Mouse (Mus musculus) c-Kit-positive CD71-negative TER-119-negative erythroid progenitor cells, embryonic 14.5 days (primary cell): ENCODE measurements around the gene Gsg1.

Experiments used
- DNase-seq: peaks from one replicate; pipeline ENCODE4 v3.0.0-alpha.2; 2013; ENCODE audit warnings: low read depth

The Gsg1 gene

DNA sequence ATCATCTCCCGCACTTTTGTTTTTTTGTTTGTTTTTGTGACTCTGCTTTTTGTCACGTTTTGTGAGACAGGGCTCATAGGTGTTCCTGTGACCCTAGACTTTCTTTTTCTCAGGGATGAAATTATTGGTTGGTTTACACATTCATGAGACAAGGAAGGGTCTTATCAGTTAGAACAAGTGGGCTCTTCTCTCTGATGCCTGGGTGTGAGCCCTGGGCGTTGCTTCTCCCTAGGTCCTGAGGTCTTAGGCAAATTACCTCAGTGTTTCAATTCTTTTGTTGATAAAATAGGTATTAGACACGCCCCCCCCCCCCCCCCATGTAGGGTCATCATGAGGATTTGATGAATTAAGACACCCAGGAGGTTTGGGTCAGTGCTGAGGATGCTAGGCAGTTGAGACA is 49.3 kb downstream of the Gsg1 start:
- no peak for DNase-seq

DNA sequence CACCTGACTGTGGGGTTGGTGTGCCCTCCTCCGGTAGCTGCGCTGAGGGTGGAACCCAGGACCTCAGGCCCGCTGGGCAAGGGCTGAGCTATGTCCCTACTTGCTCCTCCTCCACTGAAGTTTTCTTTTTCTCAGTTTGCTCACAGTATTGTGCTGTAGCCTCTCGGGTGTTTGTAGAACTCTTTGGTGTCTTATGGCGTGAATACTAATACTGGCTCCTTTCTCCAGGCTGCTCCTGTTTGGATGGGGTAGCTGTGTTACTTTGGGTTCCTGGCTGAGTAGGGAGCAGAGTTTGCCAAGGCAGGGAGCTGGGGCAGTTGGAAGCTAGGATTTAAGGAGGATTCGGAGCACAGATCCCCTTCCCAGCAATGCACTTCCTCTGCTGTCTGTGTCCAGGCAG is 50.4 kb downstream of the Gsg1 start:
- no peak for DNase-seq

DNA sequence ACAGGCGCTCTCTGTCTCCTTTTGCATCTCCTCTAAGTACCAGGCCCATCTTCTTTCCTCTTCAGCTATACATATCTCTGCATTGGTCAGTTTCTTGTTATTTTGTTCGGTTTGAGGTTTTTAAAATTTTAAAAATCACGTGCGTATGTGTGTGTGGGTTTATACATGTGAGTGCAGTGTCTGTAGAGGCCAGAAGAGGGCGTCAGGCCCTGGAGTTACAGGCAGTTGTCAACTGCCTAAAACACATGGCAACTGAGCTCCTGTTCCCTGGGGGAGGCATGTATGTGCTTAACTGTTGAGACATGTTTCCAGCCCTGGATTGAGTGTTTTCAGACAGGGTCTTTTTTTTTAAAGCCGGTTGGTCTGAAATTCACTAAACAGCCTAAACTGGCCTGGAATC is 51.5 kb downstream of the Gsg1 start:
- no peak for DNase-seq

DNA sequence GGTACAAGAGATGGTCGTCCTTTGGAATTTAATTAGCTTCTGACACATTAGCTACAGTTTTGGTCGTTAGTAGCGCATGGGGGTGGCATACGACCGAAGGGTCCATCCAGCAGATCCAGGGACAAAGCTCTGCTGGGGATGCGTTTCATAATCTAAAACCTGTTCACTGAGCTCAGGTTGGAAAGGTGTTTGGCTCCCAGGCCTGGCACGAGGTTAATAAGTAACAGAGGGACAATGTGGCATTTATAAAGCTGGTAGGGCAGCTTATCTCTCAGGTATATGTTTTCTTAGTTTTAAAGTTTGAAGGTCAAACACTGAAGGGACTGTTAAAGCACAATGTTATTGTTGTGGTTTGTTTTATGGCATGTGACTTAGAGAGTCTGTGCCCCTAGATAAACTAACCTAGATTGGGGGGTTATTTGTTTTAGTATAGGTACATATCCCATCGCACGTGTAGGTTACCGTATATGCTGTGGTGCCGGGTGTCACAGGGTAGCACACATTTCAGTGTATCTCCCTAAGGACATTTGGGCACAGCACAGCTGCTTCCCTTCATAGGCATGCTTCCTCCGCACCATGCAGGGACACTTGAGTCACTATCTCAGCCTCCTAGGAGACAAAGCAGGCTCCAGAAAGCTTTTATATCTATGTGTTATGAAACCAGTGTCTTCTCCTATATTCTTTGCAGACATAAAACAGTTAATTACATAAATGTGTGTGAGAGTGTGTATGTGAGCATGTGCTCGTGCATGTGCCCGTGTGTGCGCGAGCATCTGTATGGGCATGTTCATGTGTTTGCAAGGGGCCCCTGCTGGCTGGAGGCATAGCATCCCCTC is 53.8 kb downstream of the Gsg1 start:
- DNase-seq = no peak

DNA sequence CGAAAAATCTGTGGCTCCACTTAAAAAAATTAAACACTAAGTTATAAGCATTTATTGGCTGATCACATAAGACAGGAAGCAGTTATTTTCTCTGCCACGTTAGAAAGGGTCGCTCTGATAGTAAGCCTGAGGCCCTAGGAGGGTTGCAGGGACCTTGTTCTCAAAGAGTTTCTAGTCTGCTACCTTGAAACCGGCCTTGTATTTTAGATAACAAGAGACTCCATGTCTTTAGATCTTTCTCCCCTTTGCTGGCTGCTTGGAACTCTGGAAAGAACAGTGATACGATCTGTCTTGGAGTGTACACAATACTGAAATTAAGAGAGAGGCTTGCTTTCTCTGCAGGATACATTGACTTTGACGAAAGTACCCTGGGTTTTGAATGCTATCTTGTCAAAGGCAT is 55.4 kb downstream of the Gsg1 start:
- no peak for DNase-seq

DNA sequence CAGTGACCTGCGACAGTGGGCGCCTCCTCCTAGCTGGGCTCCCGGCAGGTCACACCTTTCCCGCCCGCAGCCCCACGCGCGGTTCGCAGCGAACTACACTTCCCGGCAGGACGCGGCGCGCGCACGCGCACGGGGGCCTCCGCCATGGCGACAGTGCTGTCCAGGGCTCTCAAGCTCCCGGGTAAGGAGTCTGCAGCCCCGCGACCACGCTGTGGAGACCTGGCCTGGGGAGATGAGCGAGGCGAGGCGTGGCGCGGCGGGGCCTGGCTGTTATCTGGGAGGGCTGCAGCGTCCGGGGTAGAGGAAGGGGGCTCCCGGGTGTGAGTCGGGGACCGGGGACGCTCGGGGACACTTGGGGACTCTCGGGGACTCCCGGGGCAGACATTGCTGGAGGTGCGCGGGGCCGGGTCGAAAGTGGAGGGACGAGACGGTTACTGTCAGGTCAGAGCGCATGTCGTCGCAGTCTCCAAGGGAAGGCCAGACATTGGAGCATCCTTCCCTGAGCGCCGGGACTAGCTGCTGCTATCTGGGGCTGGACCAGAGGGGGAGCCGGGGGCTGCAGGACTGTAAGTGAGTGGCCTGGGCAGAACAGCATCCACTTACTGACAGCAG is 56.1 kb downstream of the Gsg1 start, which contains the start of the genes Fam234b and Hebp1:
TSS of gene Fam234b (plus strand) at position 57 of the 612 bp plus-strand sequence.
TSS of gene Hebp1 (minus strand) at position 102 of the 612 bp plus-strand sequence.
- peak; percentile 39 for DNase-seq

DNA sequence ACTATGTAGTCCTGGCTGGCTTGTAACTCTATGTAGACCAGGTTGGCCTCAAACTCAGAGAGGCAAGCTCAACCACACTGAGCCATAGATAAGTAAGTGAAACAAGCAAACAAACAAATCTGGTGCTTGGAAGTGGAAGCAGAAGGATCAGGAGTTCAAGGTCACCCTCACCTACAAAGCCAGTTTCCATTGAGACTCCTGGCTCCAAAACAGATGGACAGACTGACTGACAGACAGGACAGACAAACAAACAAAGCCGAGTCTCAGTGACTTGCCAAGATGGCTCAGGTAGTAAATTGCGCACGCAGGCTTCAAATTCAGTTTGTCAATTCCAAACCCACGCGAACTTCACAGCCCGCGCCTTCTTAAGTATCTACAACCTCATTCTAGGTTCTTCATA is 56.7 kb downstream of the Gsg1 start:
- DNase-seq = no peak

DNA sequence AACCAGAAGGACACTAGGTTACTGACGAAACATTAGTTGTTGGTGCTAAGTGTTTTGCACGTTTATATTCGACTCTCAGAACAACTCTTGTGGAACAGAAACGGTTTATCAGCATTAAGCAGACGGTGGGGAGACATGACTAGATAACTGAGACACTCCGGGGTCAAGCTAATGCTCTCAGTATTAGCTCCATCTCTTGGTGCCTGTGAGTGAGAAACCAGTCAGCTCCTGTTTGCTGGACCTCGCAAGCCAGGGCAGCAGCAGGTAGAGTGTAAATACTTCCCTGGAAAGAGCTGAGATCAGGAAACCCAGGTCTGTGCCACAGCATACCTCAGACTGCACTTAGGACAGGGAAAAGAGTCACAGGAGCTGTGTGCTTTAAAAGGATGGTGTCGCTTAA is 57.4 kb downstream of the Gsg1 start:
- DNase-seq = no peak

DNA sequence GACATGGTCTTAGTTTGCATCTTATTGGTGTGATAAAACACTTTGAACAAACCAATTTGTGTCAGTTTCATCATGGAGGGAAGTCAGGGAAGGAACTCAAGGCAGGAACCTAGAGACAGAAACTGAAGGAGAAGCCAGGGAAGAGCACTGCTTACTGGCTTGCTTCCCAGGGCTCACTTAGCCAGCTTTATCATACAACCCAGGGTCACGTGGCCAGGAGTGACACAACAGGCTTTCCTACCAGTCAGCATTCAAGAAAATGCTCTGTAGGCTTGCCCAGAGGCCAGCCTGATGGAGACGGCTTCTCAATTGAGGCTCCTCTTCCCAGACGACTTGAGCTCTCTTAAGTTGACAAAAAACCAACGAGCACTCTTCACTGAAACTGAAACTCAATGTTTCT is 59.2 kb downstream of the Gsg1 start:
- DNase-seq = no peak

DNA sequence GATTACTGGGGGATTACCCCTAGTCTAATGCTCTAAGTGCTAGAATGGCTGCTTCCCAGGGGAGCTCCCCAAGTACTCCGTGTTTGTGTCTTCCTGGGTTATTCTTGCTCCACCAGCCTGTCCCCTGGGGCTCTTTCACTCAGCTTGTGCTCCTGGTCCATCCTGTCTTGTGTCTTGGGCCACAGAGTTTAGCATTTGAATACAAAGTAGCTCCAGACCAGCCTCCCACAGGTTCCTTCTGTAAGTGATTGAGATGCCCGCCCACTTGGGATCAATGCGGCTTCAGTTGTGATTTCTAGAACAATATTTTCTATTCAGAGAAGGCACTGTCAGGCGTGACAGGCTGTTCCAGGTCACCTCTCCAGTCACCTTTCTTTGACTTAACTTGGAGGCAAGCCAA is 60.4 kb downstream of the Gsg1 start:
- DNase-seq = no peak

DNA sequence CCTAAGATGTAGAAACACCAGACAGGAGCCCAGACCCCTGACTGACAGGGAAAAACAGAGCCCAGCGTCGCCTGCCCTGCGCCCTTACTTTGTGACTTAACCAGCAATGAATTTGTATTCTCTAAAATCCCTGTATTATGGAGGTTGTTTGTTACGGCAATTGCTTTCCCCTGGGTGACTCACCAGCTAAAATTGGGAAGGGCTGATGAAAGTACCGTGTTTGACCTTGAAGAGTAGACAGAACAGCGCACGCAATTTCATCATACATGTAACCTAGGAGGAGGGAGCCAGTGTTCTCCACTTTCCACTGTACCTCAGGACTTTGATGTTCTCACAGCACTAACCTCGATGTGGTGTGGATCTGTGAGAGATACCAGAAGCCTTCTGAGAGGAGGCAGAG is 61.2 kb downstream of the Gsg1 start:
- DNase-seq = no peak

DNA sequence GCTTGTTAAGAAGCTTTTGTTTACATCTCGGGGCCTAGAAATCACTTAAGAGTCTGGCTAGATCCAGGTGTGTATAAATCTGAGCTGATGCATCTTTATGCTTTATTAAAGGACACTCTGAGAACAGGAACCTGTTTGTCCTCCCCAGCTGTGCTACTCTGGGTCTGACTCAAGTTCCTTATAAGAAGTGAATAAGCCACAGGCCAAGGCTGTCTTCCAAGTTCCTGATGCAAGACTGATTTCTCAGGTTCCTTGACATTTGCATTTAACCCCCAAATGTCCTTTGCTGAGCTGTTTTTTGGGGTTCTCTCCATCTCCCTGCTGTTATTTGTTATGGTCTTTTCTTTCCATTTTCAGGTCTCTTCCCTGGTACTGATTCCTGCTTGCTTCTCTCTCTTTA is 62.2 kb downstream of the Gsg1 start:
- no peak for DNase-seq

DNA sequence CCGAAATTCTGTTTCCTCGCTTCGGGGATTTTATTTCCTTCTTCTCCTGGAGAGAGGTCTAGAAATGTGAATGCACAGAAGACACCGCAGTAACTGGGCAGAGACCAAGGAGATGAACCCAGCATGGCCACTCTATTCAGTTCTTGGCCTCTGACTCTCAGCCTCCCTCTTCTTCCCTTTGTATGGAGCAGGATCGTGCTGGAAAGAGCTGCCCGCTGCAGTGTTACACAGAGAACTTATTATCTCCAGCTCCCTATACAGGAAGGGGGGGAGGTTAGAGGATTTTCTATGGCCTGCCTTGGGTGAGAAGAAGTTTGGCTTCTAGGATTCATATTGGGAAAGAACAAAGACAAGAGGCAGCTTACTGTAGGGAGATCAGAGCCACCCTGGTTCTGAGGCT is 64.0 kb downstream of the Gsg1 start:
- DNase-seq = no peak

DNA sequence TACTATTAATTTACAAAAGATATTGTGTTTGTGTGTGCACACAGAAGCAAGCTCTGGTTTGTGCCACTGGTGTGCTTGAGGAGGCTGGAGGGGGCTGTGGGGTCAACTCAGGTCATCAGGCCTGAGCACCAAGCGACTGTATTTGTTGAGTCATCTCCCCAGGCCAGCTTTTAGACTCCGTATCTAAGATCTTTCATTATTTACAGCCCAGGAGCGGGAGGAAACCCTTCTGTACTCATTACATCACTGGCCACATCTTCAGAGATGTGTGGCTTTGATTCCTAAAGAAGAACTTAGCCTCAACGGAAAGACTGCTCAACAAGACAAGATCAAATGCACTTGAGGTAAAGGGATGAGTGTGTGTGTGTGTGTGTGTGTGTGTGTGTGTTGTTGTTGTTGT is 65.5 kb downstream of the Gsg1 start:
- DNase-seq = no peak
